Mouse (Mus musculus): ENCODE results near the gene Nudt16l1. TPM values are rescaled to one million over a fixed set of nuclear protein-coding genes. Genes with fewer than 3 reads are reported as not detected.

Nudt16l1 gene
- polyA plus RNA-seq, 1 experiment from 2014 or later, result 120 TPM

Other genes with a start within 250 kb of the Nudt16l1 start
- gene Nmral1, start 219.4 kb upstream of the Nudt16l1 start, polyA plus RNA-seq (2014; fragmentation: Nextera tagmentation; extraction: Ambion mirVana), result 212 and 220 TPM in 2 replicates
- 74.3 and 80.3 TPM in 2 replicates for gene Hmox2, start 212.4 kb upstream of the Nudt16l1 start, polyA plus RNA-seq (2014; fragmentation: Nextera tagmentation; extraction: Ambion mirVana)
- 107 and 109 TPM in 2 replicates for gene Cdip1, start 148.5 kb upstream of the Nudt16l1 start, polyA plus RNA-seq (2014; fragmentation: Nextera tagmentation; extraction: Ambion mirVana)
- gene 4930562C15Rik, start 103.3 kb upstream of the Nudt16l1 start, polyA plus RNA-seq (2014; fragmentation: Nextera tagmentation; extraction: Ambion mirVana), result 0.36 TPM in 1 of 2 replicates, not detected in the other
- 23.9 TPM in 2 replicates for gene Ubald1, start 58.4 kb upstream of the Nudt16l1 start, polyA plus RNA-seq (2014; fragmentation: Nextera tagmentation; extraction: Ambion mirVana)
- gene Mgrn1, start 52.5 kb upstream of the Nudt16l1 start, polyA plus RNA-seq (2014; fragmentation: Nextera tagmentation; extraction: Ambion mirVana), result 69.9 and 77.2 TPM in 2 replicates
- gene Anks3, start 25.4 kb downstream of the Nudt16l1 start, polyA plus RNA-seq (2014; fragmentation: Nextera tagmentation; extraction: Ambion mirVana), result 50.4 and 52.4 TPM in 2 replicates
- gene Sept12, start 59.1 kb downstream of the Nudt16l1 start, polyA plus RNA-seq (2014; fragmentation: Nextera tagmentation; extraction: Ambion mirVana), result not detected in 2 replicates
- 2.0 TPM in 1 of 2 replicates, not detected in the other for gene Smim22, start 68.5 kb downstream of the Nudt16l1 start, polyA plus RNA-seq (2014; fragmentation: Nextera tagmentation; extraction: Ambion mirVana)
- 74.1 and 81.6 TPM in 2 replicates for gene Rogdi, start 74.8 kb downstream of the Nudt16l1 start, polyA plus RNA-seq (2014; fragmentation: Nextera tagmentation; extraction: Ambion mirVana)
- gene Glyr1, start 111.1 kb downstream of the Nudt16l1 start, polyA plus RNA-seq (2014; fragmentation: Nextera tagmentation; extraction: Ambion mirVana), result 174 and 184 TPM in 2 replicates
- gene Ubn1, start 111.3 kb downstream of the Nudt16l1 start, polyA plus RNA-seq (2014; fragmentation: Nextera tagmentation; extraction: Ambion mirVana), result 25.2 and 25.4 TPM in 2 replicates
- 1.3 and 1.5 TPM in 2 replicates for gene Ppl, start 193.7 kb downstream of the Nudt16l1 start, polyA plus RNA-seq (2014; fragmentation: Nextera tagmentation; extraction: Ambion mirVana)
- gene Sec14l5, start 208.3 kb downstream of the Nudt16l1 start, polyA plus RNA-seq (2014; fragmentation: Nextera tagmentation; extraction: Ambion mirVana), result 0.11 and 0.16 TPM in 2 replicates

Measured in forebrain, embryonic 11.5 days (tissue).